Mouse (Mus musculus) T-helper 17 cell (primary cell): Measurements from ENCODE around the gene Akt2.

Source experiments
- in situ Hi-C, 2 experiments: fragments of 300-600 bp; cut with MboI, MseI; formaldehyde crosslinking; loops; 1 replicate in 1 of 2; 2 replicates in 1 of 2; pipeline ENCODE4 v1.15.1; 2025; ENCODE audit warnings: high pct_unique_total_duplicates in 2 of 2

The Akt2 gene

DNA sequence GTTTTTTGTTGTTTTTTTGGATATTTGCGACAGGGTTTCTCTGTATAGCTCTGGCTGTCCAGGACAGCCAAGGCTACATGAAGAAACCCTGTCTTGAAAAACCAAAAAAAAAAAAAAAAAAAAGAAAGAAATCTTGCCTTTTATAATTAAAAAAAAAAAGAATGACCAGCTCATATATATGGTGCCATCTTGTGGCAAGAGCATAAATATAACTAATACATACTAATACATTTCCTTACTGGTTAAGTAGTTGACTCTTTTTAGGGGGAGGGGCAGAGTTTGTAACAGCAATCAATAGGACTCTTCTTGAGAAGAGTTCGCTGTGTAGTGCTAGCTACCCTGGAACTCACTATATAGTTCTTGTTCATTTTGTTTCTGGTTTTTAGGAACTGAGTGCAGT is 3.6 kb upstream of the Akt2 start:
- in situ Hi-C loops, result no loop called here

DNA sequence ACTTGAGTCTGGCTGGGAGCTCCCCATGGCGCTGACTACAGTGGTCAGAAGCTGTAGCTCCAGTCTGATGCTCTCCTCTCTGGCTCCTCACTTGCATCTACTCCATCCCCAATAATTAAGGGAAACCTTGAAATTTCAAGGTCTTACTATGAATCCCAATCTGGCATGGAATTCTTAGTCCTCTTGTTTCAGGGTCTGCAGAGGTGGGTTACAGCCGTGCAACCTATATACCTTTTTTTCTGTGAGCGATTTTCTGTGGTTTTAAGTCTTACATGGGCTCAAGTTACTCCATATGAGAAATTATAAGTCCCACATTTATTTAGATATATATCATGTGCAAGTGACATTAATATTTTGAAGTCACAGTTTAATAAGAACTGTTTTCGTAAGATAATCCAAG is 1.3 kb upstream of the Akt2 start:
- in situ Hi-C loops, result no loop called here

DNA sequence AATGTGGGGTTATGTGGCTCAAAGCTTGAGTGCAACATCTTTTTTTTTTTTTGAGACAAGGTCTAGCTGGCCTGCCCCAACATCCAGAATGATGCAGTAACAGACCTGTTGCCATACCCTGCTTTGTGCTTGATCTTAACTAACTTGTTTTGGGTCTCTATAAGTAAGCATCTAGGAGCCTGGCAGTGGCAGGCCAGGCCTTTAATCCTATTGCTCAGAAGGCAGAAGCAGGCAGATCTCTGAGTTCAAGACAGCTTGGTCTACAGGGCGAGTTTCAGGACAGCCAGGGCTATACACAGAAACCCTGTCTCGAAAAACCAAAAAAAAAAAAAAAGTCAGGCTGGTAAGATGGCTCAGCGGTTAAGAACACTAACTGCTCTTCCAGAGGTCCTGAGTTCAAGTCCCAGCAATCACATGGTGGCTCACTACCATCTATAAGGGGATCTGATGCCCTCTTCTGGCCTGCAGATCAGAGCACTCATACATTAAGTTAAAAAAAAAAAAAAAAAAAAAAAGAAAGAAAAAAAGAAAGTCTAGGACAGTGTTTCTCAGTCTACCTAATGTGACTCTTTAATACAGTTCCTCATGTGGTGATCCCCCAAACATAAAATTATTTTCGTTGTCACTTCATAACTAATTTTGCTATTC is 662 bp upstream of the Akt2 start:
- in situ Hi-C loops, result no loop called here

DNA sequence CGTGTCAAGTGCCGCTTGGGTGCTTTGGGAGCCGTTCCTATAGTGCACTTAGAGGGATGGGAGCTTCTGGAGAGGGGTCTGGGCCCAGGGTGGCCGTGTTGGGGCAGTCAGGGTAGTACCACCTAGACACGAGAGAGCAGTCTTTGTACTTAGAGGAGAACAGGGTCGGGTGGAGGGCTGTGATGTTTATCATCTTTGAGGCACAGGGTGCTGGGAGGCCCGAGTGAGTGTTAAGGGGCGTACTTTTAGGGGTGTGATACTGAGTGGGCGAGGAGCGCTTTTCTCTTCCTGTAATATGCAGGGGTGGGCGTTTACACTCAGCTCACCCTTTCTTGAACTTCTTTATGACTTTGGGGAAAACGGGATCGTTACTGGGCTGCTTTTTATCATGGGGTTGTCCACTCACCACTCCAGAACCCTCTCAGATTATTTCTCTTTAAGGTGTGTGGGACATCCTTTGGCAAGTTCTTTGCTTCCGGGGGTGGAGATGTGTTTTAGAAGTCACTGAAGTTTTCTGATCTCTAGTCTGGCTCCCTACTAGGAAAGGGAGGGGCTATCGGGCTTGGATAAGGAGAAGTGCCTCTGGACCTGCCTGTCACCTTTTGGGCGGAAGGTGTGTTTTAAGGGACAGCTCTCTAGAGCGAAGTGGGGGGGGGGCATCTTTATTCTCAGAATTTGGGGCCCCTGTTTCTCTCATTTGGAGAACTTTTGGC is 1.0 kb downstream of the Akt2 start:
- in situ Hi-C loops, result no loop called here

DNA sequence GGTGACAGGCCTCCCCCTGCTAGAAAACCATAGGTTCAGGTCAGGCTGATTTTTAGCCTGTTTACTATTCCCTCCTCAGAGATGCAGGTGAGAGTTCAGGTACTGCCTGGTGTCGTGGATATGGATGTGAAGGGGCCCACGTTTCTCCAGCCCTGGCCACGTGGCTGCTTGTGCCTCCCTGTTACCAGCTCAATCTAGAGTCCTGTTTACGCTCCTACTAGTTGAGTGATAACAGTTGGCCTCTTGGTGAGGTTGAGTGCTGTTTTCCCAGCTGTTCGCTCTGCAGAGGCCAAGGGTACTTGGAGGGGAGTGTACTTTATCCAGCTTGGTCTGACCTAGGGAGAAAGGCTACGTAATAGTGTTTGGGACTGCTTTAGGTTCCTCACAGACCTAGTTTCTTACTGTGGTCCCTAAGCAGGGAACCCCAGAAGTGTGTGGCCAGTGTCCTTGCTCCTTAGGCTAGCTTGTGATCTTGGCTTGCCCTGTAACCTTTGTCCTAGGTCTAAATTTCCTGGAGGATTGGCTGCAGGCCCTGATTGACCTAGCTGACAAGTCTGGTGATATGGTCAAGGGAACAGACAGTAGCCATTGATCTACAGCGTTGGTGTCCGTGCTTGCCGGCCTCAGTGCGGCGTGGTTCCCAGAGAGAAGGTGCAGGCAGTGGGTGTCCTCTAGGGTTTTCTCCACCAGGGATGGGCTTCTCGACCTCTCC is 1.7 kb downstream of the Akt2 start:
- in situ Hi-C loops, result no loop called here

DNA sequence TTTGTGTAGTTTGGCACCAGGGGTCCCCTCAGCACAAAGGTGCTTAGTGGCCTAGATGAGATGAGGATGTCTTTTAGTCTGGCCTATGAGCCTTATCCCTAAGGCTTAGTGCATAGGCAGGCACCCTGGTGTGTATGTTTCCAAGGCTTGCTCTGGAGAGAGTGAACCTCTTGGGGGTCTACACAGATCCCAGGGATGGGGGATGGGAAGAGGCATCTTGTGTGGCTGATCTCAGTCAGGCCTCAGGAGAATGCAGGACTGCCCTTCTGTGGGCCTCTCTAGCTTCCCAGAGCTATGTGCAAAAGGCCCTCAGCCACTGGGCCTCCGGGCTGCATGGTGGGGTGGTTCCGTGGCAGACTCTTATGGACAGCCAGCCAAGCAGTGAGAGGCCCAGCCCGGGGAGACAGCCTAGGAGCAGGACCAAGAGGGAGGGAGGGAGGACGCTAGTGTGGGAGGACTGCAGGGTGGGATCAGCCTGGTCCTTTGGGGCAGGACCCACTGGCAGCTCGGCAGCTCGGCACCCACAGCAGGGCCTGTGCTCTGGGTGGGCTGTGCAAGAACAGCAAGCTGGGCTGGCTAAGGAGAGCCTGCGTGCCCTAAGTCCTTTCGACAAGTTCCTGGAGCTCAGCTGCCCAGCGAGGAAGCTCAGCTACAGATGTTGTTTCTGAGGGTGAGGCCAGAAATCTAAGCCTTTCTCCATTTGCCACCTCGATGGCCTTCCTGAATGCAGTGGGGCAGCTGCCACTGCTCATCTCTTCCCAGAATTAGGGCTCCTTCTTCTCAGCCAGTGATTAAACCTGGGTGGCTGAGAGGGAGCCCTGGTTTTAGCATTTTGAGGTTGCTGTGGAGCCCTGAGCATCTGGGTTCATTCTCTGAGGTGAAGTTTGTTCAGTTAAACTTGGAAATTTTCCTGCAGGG is 5.5 kb downstream of the Akt2 start:
- in situ Hi-C loops, result loop anchor here in 1 of 2 experiments (5.0 kb wide), 1 partner anchor 40 kb away; no protein-coding TSS in a partner anchor

DNA sequence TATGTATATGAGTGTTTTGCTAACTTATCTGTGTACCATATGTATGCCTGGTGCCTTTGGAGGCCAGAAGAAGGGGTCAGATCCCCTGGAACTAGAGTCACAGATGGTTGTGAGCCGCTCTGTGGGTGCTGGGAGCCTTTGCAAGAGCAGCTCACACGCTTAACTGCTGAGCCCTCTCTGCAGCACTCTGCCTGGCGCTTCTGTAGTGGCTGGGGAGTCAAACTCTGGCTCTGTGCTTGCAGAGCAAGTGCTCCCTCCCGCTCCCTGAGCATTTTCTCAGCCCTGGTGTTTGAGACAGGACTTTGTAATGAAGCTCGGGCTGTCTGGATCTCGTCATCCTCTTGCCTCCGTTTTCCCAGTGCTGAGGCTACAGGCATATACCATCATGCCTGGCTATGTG is 6.7 kb downstream of the Akt2 start:
- in situ Hi-C loops, result loop anchor here in 1 of 2 experiments (5.0 kb wide), 1 partner anchor 39 kb away; no protein-coding TSS in a partner anchor

DNA sequence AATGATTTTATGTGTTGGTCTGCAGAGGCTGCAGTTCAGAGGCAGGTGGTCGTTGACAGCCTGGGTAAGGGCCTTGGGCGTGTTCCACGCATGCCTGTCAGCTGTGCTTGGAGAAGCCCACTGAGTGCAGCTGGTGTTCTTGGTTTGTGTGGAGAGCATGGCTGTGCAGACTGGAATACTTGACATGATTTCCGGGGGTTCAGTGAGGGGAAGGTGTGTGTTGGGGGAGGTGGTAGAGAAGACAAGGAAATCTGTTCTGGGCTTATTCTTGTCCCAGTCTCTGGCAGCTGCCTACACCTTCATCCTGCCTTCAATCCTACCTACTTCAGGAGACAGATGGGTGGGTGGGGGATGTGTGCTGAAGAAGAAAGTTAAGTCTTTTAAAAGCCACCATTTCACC is 10.3 kb downstream of the Akt2 start:
- in situ Hi-C loops, result no loop called here

DNA sequence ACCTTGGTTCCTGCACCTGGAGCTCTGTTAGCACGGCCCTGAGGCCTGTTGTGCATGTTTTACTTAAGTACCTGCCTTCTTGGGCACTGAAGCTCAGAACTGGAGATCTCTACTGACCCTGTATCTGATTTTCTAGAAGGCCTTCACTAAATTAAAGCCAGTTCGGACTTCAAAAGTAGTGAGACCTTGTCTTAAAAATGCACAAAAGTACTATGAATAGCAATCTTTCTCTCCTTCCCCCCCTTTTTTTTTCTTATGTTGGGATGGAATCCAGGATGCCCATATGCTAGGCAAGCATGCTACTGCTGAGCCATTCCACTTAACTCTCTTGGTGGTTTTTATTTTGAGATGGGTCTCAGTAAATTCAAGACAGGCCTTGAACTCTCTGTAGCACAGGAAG is 10.8 kb downstream of the Akt2 start:
- in situ Hi-C loops, result no loop called here

DNA sequence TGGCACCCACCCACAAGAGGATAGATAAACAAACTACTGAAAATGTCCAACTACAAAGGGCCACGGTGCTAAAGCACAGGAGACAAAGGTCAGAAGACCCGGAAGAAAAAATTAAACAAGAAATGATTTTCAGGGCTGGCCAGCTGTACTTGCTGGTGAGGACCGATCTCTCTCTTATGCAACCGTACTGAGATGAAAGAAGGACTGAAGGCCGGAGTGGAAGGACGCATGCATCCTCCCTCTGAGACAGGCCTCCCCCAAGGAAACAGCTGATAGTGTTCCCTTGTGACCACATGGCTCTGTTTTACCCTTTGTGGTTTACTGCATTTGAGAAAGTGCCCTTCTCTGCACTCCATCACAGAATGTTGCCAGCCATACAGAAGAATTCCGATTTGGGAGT is 11.5 kb downstream of the Akt2 start:
- in situ Hi-C loops, result no loop called here

DNA sequence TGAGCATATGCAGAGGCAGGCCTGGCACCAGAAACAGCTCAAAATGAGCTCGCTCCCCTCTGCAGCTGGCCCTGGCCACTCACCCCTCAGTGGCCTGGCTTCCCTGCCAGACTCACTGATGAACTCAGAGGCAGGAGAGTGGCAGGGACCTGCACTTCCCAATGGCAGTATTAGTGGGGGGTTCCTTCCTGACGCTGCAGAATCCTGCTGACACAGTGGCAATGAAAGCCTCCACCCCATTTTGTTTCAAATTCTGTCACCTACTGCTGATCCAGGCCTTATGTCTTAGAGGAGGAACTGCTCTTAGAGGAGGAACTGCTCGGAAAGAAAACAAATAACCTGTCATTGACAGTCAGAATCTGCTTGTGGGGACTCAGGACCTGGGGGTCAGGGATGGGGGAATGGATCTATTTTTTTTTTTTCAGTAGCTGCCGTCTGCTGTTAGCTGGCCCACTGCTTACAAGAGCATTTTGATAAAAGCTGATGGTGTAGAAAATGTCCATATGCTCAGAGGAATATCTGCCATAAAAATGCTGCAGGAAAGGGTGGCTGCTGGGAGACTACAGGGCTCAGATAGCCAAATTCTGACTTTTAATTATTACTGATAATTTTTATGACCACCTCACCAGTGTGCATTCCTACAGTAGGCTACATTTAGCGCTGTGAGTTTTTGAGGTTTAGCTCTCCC is 13.5 kb downstream of the Akt2 start:
- in situ Hi-C loops, result no loop called here

DNA sequence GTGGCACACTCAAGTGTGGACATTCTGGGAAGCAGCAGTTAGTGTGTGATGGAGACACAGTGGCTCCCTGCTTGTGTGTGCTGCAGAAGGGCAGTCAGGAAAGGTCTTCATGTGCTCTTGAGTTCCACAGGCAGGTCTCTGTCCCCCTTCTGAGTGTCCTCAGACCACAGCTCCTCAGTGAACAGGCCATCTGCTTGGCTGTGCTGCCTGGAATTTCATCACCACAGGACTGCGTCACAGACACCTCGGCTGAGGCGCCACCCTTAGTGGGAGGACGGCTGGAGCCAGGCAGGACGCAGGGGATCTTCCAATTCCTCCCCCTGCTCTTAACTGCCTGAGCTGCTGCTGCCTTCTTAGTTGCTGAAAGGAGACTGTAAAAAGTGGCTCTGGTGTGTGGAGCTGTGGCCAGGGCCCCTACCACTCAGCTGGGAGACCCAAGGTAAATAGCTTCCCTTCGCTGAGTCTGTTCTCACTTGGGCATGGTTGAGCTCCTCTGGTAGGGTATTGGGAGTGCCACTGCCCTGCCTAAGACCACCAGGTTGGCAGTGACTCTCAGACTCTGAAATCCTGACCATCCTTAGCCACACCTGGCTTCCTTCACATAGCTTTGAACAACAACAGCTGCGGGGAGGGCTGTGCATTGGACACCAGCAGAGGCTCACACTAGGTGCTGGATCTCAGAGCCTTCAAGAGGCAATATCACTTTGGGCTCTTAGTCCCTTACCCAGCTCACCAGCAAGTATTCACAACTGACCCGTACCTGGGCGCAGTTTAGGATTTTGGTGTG is 14.3 kb downstream of the Akt2 start:
- in situ Hi-C loops, result no loop called here

DNA sequence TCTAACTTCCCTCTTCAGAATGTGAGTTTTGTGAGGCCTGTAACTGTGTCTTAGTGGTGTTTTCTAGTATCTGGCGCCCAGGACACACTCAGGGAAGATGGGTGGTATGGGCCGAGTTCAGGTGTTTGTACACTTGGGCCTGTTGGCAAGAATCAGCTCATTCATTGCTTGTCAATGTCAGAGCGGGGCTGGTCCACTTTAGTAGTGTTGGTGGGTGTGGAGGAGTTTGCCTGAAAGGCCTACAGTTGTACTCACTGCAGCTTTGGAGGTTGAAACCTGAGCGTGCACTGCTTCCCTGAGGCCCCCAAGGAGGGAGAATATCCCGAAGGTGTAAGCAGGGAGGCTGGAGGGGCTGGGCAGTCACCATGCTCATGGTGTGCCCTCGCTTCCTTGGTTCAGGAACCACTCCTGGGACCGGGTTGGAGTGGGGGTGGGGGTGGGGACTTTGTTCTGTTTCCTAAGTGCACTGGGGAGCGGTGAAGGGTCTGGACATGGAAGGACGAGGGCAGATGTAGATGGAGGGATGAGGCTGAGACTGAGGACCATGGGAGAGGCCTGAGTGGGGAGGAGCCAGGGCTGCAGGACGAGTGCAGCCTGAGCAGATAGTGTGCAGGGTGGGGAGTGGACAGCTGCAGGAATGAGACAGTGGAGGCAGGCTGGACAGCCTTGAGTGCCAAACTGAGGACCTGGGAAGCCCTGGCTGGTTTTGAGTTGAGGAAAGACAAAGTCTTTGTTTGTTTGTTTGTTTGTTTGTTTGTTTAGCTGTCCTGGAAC is 15.3 kb downstream of the Akt2 start:
- in situ Hi-C loops, result no loop called here

DNA sequence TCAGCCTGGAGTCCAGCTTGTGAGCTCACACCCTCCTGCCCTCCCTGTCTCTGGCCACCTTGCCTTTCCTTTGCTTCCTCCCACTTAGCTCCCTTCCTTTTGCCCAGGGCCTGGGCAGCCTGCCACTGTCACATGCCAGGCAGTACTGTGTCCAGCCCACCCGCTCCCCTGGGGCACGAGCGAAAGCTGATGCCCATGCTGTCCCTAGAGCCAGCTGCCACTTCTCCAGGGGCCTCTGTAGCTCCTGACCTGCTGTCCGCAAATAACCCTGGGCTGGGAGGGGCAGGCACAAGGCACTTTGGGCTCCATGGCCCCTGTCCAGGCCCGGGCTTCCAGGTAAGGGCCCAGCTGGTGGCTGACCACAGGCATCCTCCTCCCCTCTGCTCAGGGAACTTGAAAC is 16.2 kb downstream of the Akt2 start:
- in situ Hi-C loops, result no loop called here

DNA sequence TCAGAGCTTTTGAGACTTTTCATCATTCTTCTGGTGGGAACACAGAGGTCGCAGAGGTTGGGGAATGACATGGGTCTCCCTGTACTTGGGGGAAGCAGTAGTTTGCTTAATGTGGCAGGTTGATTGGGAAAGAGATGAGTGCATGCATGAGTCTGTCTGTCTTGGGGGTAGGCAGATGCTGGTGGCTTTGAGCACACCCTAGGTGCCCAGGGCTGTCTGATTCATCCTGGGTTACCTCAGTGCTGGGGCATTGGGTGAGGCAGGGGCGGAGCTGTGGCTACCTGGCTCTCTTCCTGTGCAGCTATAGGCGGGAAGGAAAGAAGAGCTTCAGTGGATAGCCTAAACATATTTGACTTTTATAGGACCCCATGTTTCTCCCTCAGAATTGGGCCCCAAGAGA is 16.8 kb downstream of the Akt2 start:
- in situ Hi-C loops, result no loop called here

DNA sequence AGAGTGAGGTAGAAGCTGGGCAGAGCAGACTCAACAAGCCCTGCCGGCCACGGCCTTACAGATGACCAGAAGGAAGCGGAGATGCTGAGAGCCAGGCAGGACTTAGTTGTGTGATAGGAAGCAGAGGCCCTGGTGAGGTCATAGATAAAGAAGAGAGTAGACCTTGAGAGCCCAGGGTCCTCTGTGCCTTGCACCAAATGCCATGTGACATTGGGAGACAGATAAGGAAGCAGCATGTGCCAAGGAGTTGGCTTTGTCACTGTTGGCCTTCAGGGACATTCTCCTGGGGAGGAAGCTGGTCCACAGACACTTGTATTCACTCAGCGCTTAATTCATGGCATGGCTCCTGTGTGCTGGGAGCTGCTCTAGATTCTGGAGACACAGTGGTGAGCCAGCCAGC is 17.9 kb downstream of the Akt2 start:
- in situ Hi-C loops, result no loop called here

DNA sequence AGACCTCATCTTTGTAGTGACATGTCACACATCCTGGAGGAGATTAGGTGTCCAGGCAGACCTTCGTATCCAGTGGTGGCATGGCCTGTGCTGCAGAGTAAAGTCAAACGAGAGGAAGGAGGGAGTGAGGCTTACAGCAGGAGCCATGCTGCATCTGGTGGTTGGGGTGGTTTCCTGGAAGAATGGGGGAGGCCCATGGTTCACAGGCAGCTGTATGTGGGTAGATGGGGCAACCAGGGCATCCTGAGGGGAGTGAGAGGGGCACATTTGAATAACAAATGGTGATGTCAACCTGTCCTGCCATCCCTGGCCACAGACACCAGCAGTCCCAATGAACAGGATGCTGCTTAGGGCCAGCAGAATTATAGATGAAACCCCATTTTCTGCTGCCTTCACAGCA is 18.3 kb downstream of the Akt2 start:
- in situ Hi-C loops, result no loop called here

DNA sequence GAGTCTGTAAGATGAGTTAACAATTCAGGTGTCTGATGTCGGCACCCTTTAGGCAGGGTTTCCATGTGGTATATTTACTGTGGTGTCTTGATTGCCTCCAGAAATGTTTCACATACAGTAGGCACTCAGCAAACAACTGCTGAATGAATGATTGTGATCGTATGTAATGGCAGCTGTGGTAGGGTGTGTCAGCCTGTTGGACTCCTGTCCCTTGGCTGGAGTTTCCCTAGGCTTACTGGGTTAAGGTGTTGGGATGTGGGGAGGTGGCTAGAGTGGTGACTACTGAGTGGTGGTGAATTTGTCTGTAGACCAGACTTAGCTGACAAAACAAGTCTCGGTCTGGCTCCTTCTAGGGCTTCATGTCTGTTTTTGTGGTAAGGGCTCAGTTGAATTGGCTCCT is 19.0 kb downstream of the Akt2 start:
- in situ Hi-C loops, result no loop called here

DNA sequence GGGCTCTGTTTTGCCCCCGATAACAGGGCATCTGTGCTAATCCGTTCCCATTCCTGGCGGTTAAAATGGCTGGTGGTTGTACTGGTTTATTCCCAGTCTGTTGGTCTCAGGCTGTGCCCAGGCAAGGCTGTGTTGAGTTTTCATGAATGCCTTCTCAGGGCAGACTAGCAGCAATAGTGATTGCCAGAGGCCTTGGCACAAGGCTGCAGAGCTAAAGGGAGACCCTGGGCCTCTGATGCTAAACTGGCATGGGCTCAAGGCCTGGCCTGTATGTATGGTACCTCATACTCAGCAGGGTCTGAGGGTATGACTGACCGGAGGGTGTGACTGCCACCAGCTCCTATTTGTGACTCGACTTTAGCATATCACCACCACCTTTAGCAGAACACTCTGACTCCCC is 19.5 kb downstream of the Akt2 start:
- in situ Hi-C loops, result no loop called here

DNA sequence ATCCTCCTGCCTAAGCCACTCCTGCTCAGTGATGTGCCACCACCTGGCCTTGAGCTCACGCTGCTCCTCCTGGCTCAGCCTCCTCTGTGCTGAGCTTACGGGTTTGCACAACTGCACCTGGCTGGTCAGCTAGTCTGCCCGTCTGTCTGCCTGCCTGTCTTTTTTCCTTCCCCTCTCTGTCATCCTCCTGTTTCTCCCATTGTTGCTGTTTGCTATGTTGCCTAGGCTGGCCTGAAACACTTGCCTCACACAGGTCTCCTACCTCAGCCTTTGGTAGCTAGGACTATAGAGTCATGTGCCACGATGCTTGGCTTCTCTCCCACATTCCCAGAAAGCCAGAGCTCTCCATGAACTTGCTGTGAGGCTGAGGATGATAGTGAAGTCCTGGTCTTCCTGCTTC is 21.6 kb downstream of the Akt2 start:
- in situ Hi-C loops, result no loop called here
